Mouse (Mus musculus): Measurements from ENCODE around the gene Cpn2. TPM values are rescaled to one million over a fixed set of nuclear protein-coding genes. Genes with fewer than 3 reads are reported as not detected.

The Cpn2 gene
- 0.30 and 0.41 TPM in 2 replicates for polyA plus RNA-seq (2015; fragmentation: Nextera tagmentation; extraction: Ambion mirVana)

DNA sequence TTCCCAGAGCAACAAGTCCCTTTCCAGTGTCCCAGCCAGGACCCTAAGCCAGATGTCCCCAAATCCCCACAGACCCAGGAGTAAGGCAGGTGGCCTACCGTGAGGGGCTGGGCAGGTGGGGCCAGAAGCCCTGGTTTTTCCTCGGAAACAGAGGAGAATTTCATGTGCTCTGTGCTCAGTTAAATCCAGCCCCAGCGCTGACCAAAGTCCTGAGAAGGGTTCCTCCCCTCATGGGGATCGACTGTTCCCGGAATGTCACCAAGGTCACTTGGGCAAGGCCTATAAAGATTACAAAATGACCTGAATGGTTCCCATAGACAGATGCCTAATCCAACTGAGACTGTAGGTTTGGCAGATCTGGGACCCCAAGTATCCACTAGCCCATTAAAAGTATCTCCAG, at the start of gene Cpn2:
Gene Cpn2, minus strand, starts transcription at position 141 of the 400 bp plus-strand sequence.

DNA sequence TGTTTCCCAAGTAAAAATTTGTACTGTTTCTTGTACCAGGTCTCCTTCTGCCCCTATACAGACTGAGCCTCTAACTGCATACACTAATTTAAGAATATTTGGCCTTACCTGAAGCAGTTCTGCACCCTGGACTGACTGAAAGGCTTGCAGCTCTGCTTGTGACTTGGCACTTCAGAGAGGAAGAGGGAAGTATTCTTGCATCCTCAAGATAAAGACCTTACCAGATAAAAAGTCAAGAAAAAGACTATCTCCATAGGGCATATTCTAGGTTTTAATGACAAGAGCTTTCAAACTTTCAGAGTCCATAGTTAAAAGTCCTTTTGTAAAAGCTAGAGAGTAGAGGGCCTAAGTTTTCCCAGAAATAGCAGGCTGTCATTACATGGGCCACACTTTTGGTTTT, 43.3 kb upstream of the Cpn2 start, which contains the start of gene Gp5:
Gene Gp5, minus strand, starts transcription at position 133 of the 400 bp plus-strand sequence.

DNA sequence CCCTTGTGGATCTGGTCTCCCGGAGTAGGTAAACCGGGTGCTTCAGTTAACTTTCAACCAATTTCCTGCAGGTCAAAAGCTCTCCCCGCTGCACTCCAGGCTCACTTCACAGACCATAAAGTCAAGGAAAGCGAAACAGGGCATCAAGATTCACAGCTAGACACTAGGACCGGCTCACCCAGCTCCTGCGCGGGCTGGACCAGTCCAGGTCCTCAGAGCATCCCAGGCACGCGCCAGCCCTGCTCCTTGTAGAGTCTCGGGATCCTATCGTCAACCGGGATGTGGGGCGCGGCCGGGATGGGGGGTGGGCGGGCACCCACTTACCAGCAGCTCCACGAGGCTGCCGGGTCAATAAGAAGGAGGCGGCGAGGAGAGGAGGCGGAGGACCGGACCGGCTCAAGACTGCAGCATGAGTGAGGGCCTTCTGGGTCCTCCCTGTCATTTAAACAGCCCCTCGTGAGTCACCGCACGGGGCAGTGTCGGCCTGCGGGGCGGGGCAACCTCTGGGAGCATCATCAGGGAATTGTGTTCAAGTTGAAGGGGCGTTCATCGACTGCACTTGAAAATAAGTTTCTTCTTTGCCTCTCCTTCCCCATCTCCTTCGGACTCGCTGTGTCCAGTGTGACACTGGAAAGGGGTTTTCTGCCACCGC, 15.7 kb upstream of the Cpn2 start, which contains the start of gene Lrrc15:
Gene Lrrc15, minus strand, starts transcription at position 413 of the 652 bp plus-strand sequence.

Other genes starting within 250 kb of the Cpn2 start
- 25.8 and 30.2 TPM in 2 replicates for gene Hes1, start 203.1 kb downstream of the Cpn2 start, polyA plus RNA-seq (2015; fragmentation: Nextera tagmentation; extraction: Ambion mirVana)
- 0.14 TPM in 1 of 2 replicates, not detected in the other for gene Lrrc15, start 15.8 kb upstream of the Cpn2 start, polyA plus RNA-seq (2015; fragmentation: Nextera tagmentation; extraction: Ambion mirVana)
- 0.50 and 1.2 TPM in 2 replicates for gene Gp5, start 43.3 kb upstream of the Cpn2 start, polyA plus RNA-seq (2015; fragmentation: Nextera tagmentation; extraction: Ambion mirVana)
- gene Atp13a3, start 138.5 kb upstream of the Cpn2 start, polyA plus RNA-seq (2015; fragmentation: Nextera tagmentation; extraction: Ambion mirVana): 5.2 and 8.3 TPM in 2 replicates